Mouse (Mus musculus): Measurements from ENCODE around the gene Fgf6.

The Fgf6 gene

DNA sequence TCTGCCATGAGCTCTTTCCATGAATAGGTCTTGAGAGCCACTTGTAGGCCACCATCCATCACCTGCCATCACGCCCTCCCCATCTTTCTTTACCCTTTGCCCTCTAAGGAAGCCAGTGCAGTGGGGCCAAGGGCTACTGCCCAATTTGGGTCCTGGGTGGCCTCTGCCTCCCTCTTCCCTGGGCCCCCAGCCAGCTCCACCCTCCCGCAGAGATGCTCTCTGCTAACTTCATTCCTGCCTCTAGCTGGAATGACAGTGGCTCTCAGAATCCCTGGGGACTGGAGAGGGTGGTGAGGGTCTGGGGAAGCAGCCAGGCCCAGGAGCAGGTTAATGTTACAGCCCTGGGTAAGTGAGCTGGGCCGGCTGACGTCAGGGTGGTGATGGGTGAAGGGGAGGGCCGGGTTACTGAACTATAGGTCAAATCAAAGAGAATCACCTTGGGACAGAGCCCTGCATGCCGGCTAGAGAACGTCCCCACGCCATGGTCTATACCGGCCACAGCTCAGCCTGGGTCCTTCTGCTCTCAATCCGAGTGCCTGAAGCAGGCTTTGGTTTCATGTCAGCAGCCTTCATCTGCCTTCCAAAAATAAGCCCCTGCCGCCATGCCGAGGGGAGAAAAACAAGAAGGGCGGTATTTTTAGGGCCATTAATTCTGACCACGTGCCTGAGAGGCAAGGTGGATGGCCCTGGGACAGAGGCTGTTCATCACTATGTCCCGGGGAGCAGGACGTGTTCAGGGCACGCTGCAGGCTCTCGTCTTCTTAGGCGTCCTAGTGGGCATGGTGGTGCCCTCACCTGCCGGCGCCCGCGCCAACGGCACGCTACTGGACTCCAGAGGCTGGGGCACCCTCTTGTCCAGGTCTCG, at the start of gene Fgf6:
Gene Fgf6 (plus strand): TSS at position 681 of the 865 bp plus-strand sequence.
- no peak for DNase-seq (ENCODE audit: low spot score)

DNA sequence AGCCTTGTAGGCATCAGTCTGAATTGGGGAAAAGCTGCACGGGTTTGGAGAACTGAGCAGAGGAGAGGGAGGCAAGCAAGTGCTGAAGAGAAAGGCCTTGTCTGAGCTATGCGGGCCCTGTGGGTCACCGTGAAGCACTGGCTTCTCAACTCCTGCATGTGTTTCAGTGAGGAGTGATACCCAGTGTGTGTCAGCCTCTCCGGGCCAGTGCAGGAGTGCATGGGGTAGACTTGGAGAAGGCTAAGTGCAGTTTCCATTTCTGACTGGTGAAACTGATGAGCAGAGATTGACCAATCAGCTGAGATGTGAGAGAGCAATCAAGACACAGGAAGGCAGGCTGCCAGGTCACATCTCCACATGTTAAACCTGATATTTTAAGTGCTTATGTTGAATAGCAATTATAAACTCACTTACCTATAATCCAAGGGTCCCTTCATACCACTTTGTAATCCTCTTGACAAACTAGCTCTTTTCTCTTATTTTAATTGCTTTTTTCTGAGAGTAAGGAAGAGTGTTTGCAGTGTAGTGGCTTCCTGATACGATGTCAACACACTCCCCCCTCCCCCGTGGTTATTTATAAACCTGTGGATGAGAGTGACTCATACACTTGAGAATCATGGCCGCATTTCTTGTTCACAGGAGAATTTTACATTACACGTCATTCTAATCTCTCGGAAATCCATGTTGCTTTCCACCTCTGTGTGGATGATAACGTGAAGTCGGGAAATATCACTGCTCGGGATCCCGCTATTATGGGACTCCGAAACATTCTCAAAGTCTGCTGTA, 49.0 kb upstream of the Fgf6 start:
- no peak for DNase-seq (ENCODE audit: low spot score)

GRCm38 (mm10) chr6:126981539-126982234, 33.7 kb upstream of the Fgf6 start:
- no peak for DNase-seq (ENCODE audit: low spot score)

DNA sequence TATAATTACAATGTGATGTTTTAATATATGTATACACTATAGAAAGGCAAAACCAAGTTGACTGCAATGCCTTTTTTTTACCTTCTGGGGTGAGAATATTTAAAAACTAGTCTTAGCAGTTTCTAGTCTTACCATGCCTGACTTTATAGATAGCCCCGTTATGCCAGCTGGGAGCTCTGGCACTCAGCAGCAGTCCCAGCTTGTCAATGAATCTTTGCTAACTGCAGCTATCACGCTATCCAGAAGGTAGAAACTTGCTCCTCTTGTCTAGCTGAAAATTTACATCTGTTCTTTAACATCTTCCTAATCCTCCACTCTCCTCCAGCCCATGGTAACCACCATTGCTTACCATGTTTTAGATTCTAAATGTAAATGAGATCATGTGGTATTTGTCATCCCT, 21.7 kb upstream of the Fgf6 start:
- peak; percentile 10 for DNase-seq (ENCODE audit: low spot score)

DNA sequence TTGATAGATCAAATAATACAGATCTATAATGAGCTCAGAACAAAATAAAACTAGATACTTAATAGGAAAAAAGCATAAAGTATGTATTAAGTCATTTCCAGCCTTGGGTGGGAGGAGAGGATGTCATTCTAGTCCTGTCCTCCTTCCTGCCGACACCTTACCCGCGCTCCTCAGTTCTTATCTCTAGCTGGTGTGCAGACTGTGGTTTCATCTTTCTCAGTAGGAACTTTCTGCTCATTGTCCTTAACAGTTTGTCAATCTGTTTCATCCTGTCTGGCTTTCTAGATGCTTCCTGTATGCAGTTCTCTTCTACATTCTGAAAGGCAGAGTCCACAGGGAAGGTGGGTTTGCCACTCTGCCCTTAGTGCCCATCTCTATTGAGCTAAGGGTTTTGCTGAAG, 19.9 kb upstream of the Fgf6 start:
- no peak for DNase-seq (ENCODE audit: low spot score)

- no peak for DNase-seq (ENCODE audit: low spot score)
Observed at GRCm38 (mm10) chr6:126996399-126996798, 19.0 kb upstream of the Fgf6 start.

DNA sequence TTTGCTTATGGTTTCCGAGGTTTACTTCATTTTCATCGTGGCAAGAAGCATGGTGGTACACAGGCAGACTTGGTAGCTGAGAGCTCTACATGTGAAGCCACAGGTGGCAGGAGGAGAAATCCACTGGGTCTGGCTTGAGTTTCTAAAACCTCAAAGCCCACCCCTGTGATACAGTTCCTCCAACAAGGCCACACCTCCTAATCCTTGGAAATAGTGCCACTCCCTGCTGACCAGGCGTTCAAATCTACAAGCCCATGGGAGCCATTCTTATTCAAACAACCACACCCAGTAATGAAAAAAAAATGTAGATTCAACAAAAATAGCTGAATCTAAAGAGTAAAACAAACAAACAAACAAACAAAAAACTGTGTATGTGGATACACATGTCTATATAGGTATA, 9.7 kb upstream of the Fgf6 start:
- no peak for DNase-seq (ENCODE audit: low spot score)

- no peak for DNase-seq (ENCODE audit: low spot score)
Observed at GRCm38 (mm10) chr6:127006551-127006950, 8.8 kb upstream of the Fgf6 start.

DNA sequence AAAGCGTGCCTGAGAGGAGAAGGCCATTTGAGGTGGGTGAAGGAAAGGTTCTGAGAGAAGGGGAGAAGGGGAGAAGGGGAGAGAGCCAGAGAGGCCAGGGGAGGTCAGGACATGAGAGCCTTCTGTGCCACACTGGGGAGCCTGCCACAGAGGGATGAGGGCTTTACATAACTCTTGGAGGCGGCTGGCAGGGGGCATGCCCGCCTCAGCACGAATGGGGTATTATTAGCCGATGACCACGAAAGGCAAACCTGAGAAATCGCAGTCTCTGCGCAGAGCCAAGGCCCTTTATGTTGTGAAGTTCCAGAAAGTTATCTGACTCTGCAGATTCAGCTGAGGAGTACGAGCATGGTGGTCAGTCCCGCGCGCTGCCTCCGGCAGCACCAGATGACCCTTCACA, 5.4 kb upstream of the Fgf6 start:
- no peak for DNase-seq (ENCODE audit: low spot score)

- DNase-seq (ENCODE audit: low spot score) = no peak
Observed at GRCm38 (mm10) chr6:127011947-127012535, 3.3 kb upstream of the Fgf6 start.

GRCm38 (mm10) chr6:127019254-127019653, 3.9 kb downstream of the Fgf6 start:
- DNase-seq (ENCODE audit: low spot score) = no peak

DNA sequence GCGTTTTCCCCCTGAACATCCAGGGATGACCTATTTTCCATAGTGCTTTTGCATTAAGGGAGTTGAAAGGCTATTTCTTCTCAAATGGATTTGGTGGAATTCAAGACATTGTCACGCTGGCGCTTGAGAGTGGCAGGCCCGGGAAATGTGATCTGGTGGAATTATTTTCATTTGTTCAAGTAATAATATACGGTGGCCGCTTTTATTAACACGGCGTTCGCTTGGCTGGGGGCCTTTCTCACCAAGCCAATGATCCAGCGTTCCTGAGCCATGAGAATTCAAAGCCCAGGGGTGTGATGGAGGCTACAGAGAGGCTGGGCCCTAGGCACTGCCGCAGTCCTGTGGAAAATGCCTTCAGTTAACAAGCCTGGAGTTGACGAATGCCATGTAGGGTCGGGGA, 5.0 kb downstream of the Fgf6 start:
- DNase-seq (ENCODE audit: low spot score) = no peak

GRCm38 (mm10) chr6:127024836-127025235, 9.4 kb downstream of the Fgf6 start:
- DNase-seq (ENCODE audit: low spot score) = no peak

DNA sequence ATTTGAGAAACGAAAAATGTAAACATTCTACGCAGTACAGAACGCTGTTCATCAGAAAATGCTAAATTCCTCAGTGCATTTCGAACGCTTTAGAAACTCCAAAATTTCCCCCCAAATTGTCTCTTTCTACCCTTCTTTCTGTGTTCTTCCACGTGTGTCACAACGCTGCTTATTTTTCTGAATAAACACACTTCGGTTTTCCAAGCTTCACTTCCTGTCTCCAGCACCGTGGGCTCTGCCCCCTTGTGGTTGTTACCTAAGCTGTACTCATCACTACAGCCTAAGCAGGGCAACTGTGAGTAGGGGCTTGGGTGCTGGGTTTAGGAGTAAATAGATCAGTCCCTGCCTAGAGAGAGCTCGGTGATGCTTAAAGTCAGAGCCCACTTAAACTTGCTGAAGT, 19.4 kb downstream of the Fgf6 start:
- no peak for DNase-seq (ENCODE audit: low spot score)

GRCm38 (mm10) chr6:127044909-127045308, 29.5 kb downstream of the Fgf6 start:
- DNase-seq (ENCODE audit: low spot score) = no peak

- DNase-seq (ENCODE audit: low spot score) = no peak
Observed at GRCm38 (mm10) chr6:127050847-127051246, 35.5 kb downstream of the Fgf6 start.

DNA sequence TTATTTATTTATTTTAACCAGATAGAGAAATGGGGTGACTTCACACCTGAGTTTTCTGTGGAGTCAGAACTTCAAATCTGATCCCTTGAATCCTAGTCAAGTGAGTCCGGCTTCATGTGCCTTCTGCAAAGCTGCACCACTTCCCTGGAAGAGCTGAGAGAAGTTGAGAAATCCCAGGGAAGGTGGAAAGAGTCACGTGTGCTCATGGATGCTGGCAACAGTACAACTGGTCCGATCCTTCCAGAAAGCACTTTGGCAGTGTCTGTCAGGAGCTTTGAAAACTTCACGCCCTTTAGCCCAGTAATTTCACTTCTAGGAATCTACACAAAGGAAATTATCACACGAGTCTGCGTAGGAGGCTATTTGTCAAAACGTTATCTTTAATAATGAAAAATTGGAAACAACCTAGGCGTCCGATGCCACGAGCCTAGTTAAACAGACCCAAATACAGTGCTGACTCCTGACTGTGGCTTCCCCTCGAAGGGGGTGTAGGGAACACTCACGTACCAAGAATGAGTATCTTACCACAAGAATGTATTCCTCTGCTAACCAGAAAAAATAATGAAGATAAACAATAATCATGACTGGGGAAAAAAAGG, 41.7 kb downstream of the Fgf6 start:
- no peak for DNase-seq (ENCODE audit: low spot score)

DNA sequence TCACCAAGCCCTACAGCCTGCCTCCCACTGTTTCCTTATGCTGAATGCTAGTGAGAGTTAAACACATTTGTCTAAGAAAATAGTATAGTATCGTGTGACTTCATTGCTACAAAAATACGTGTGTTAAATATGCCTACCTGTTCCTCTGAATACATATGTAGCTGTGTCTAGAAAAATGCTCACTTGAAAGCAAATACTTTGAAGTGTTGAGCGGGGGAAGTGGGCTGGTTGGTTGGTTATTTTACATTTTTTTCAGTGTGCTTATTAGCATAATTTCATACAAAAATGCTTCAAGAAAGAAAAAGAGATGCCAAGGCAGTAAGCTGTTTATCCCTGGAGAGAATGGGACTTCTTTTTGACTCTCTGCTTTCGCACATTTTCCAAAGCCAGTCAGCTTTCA, 44.6 kb downstream of the Fgf6 start:
- DNase-seq (ENCODE audit: low spot score) = no peak

GRCm38 (mm10) chr6:127063915-127064314, 48.5 kb downstream of the Fgf6 start:
- DNase-seq (ENCODE audit: low spot score) = no peak

DNA sequence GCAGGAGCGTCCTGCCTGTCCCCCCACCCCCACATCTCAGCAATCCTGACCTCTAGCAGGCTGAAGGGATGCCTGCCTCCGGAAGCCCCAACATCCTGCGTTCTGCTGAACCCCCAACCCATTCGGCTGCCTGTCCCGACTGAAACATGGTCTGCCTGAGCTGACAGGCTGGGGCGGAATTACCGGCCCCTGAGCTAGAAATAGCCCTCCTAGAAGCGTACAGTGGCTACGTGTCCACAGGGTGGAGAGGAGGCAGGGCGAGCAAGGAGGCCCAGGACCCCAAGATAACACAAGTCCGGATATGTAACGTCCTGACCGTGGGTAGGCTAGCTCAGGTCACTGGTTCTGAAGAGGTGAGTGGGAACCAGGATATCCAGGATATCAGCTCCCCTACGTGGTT, 49.4 kb downstream of the Fgf6 start:
- DNase-seq (ENCODE audit: low spot score) = no peak

- no peak for DNase-seq (ENCODE audit: low spot score)
Observed at GRCm38 (mm10) chr6:127072817-127073216, 57.4 kb downstream of the Fgf6 start, which contains the start of gene Fgf23. Gene Fgf23, plus strand, starts transcription at chr6:127072902.
